Mouse (Mus musculus): ENCODE measurements around the gene Fam216a. TPM values are rescaled to one million over a fixed set of nuclear protein-coding genes. Genes with fewer than 3 reads are reported as not detected.
"Not testable (repeated sequence)": the region's sequence is repeated elsewhere in the genome, so short reads cannot be mapped to it uniquely, and the experiment has no call there.

Gene Fam216a
- total RNA-seq, 2 experiments from 2014 or later, result 10.4 to 20.1 TPM

GRCm38 (mm10) chr5:122325477-122325876, 46.7 kb downstream of the Fam216a start:
- no peak for ATAC-seq (replicated peaks; ENCODE audit: low FRiP score, poor library complexity, severe bottlenecking)

- ATAC-seq (replicated peaks; ENCODE audit: low FRiP score, poor library complexity, severe bottlenecking), result no peak
Observed at GRCm38 (mm10) chr5:122324608-122325431, 47.3 kb downstream of the Fam216a start.

- ATAC-seq (replicated peaks; ENCODE audit: low FRiP score, poor library complexity, severe bottlenecking), result no peak
Observed at GRCm38 (mm10) chr5:122323523-122323922, 48.6 kb downstream of the Fam216a start.

- ATAC-seq (replicated peaks; ENCODE audit: low FRiP score, poor library complexity, severe bottlenecking), result no peak
Observed at GRCm38 (mm10) chr5:122320205-122320781, 51.9 kb downstream of the Fam216a start.

- no peak for ATAC-seq (replicated peaks; ENCODE audit: low FRiP score, poor library complexity, severe bottlenecking)
Observed at GRCm38 (mm10) chr5:122319474-122320204, 52.5 kb downstream of the Fam216a start.

GRCm38 (mm10) chr5:122318976-122319375, 53.2 kb downstream of the Fam216a start:
- ATAC-seq (replicated peaks; ENCODE audit: low FRiP score, poor library complexity, severe bottlenecking), result not testable (repeated sequence)

- no peak for ATAC-seq (replicated peaks; ENCODE audit: low FRiP score, poor library complexity, severe bottlenecking)
Observed at GRCm38 (mm10) chr5:122318100-122318499, 54.1 kb downstream of the Fam216a start.

GRCm38 (mm10) chr5:122317329-122318045, 54.7 kb downstream of the Fam216a start:
- ATAC-seq (replicated peaks; ENCODE audit: low FRiP score, poor library complexity, severe bottlenecking), result no peak

GRCm38 (mm10) chr5:122314966-122315667, 57.0 kb downstream of the Fam216a start:
- peak; percentile 91 for ATAC-seq (replicated peaks; ENCODE audit: low FRiP score, poor library complexity, severe bottlenecking)

Other genes with a start within 250 kb of the Fam216a start
- gene Ccdc63, start 231.5 kb downstream of the Fam216a start, total RNA-seq (2015; ENCODE audit: low replicate concordance), result not detected in 2 replicates
- not detected in 2 replicates for gene Ccdc63, start 231.5 kb downstream of the Fam216a start, total RNA-seq (2017; ENCODE audit: low replicate concordance)
- 310 and 340 TPM in 2 replicates for gene Ppp1cc, start 214.1 kb downstream of the Fam216a start, total RNA-seq (2015; ENCODE audit: low replicate concordance)
- 91.1 and 263 TPM in 2 replicates for gene Ppp1cc, start 214.1 kb downstream of the Fam216a start, total RNA-seq (2017; ENCODE audit: low replicate concordance)
- gene Hvcn1, start 165.6 kb downstream of the Fam216a start, total RNA-seq (2015; ENCODE audit: low replicate concordance), result 24.9 and 29.8 TPM in 2 replicates
- gene Hvcn1, start 165.6 kb downstream of the Fam216a start, total RNA-seq (2017; ENCODE audit: low replicate concordance), result 15.7 and 17.3 TPM in 2 replicates
- 16.2 and 19.7 TPM in 2 replicates for gene Tctn1, start 107.9 kb downstream of the Fam216a start, total RNA-seq (2015; ENCODE audit: low replicate concordance)
- gene Tctn1, start 107.9 kb downstream of the Fam216a start, total RNA-seq (2017; ENCODE audit: low replicate concordance), result 8.7 and 39.3 TPM in 2 replicates
- 0.72 and 2.5 TPM in 2 replicates for gene Pptc7, start 88.0 kb downstream of the Fam216a start, total RNA-seq (2015; ENCODE audit: low replicate concordance)
- 5.8 and 6.2 TPM in 2 replicates for gene Pptc7, start 88.0 kb downstream of the Fam216a start, total RNA-seq (2017; ENCODE audit: low replicate concordance)
- 0.36 TPM in 1 of 2 replicates, not detected in the other for gene Rad9b, start 18.1 kb downstream of the Fam216a start, total RNA-seq (2015; ENCODE audit: low replicate concordance)
- 0.15 and 4.1 TPM in 2 replicates for gene Rad9b, start 18.1 kb downstream of the Fam216a start, total RNA-seq (2017; ENCODE audit: low replicate concordance)
- 40.2 and 62.7 TPM in 2 replicates for gene Vps29, start 18.0 kb downstream of the Fam216a start, total RNA-seq (2015; ENCODE audit: low replicate concordance)
- gene Vps29, start 18.0 kb downstream of the Fam216a start, total RNA-seq (2017; ENCODE audit: low replicate concordance), result 15.1 and 32.0 TPM in 2 replicates
- 30.2 and 39.6 TPM in 2 replicates for gene Gpn3, start 488 bp downstream of the Fam216a start, total RNA-seq (2015; ENCODE audit: low replicate concordance)
- gene Gpn3, start 488 bp downstream of the Fam216a start, total RNA-seq (2017; ENCODE audit: low replicate concordance), result 15.2 and 16.8 TPM in 2 replicates
- 115 and 159 TPM in 2 replicates for gene Arpc3, start 19.5 kb upstream of the Fam216a start, total RNA-seq (2015; ENCODE audit: low replicate concordance)
- gene Arpc3, start 19.5 kb upstream of the Fam216a start, total RNA-seq (2017; ENCODE audit: low replicate concordance), result 270 and 286 TPM in 2 replicates
- gene Anapc7, start 49.3 kb upstream of the Fam216a start, total RNA-seq (2015; ENCODE audit: low replicate concordance), result 14.1 and 26.4 TPM in 2 replicates
- gene Anapc7, start 49.3 kb upstream of the Fam216a start, total RNA-seq (2017; ENCODE audit: low replicate concordance), result 22.3 and 34.3 TPM in 2 replicates
- 73.2 and 84.3 TPM in 2 replicates for gene Atp2a2, start 129.9 kb upstream of the Fam216a start, total RNA-seq (2015; ENCODE audit: low replicate concordance)
- gene Atp2a2, start 129.9 kb upstream of the Fam216a start, total RNA-seq (2017; ENCODE audit: low replicate concordance), result 106 and 160 TPM in 2 replicates
- not detected in 2 replicates for gene Ift81, start 242.2 kb upstream of the Fam216a start, total RNA-seq (2015; ENCODE audit: low replicate concordance)
- gene Ift81, start 242.2 kb upstream of the Fam216a start, total RNA-seq (2017; ENCODE audit: low replicate concordance), result 0.39 TPM in 1 of 2 replicates, not detected in the other